Mouse (Mus musculus) embryonic facial prominence, embryonic 15.5 days (tissue): ENCODE measurements around the gene Cacnb4. TPM values are rescaled to one million over a fixed set of nuclear protein-coding genes. Genes with fewer than 3 reads are reported as not detected.

Experiments
- ATAC-seq: fragments of 200-750 bp; cut with Nextera tagmentation; 2 replicates; pipeline ENCODE4 v1.8.0; 2017; ENCODE audit warnings: low read depth, moderate TSS enrichment; ENCODE audit not compliant: insufficient number of reproducible peaks, low FRiP score, low TSS enrichment
- H3K27ac ChIP-seq: fragments of 300-500 bp; sonication (generic); replicated peaks from 2 replicates; pipeline ENCODE4 v1.5.1; 2015; ENCODE audit warnings: mild to moderate bottlenecking, inconsistent platforms
- H3K27me3 ChIP-seq: fragments of 300-500 bp; sonication (generic); 2 replicates; pipeline ENCODE4 v1.6.1; 2015; ENCODE audit warnings: inconsistent platforms
- H3K36me3 ChIP-seq: fragments of 300-500 bp; sonication (generic); 2 replicates; pipeline ENCODE4 v1.6.1; 2015; ENCODE audit warnings: mild to moderate bottlenecking, inconsistent platforms
- H3K4me1 ChIP-seq: fragments of 300-500 bp; sonication (generic); 2 replicates; pipeline ENCODE4 v1.6.1; 2015; ENCODE audit warnings: inconsistent platforms
- H3K4me2 ChIP-seq: fragments of 300-500 bp; sonication (generic); replicated peaks from 2 replicates; pipeline ENCODE4 v1.6.1; 2015; ENCODE audit warnings: mild to moderate bottlenecking, inconsistent platforms
- H3K4me3 ChIP-seq: fragments of 300-500 bp; sonication (generic); replicated peaks from 2 replicates; pipeline ENCODE4 v1.5.1; 2015; ENCODE audit warnings: mild to moderate bottlenecking, inconsistent platforms
- H3K9ac ChIP-seq: fragments of 300-500 bp; sonication (generic); 2 replicates; pipeline ENCODE4 v1.6.1; 2015; ENCODE audit warnings: inconsistent platforms
- H3K9me3 ChIP-seq: fragments of 300-500 bp; sonication (generic); replicated peaks from 2 replicates; pipeline ENCODE4 v1.6.1; 2016; ENCODE audit warnings: inconsistent platforms
- WGBS: fragments of 180-500 bp; shearing (Covaris S2); methylation state at CpG from one replicate; pipeline ENCODE4 v1.1.7; 2015; 5-methylcytosine and 5-hydroxymethylcytosine counted together
- polyA plus RNA-seq: library from polyadenylated mRNA; unstranded; fragments of >200 nt; fragmentation: Nextera tagmentation; extraction: Ambion mirVana; gene quantifications from 2 replicates; pipeline ENCODE4 v1.2.1, GENCODE M21; 2015

Cacnb4 gene
- polyA plus RNA-seq, 1 experiment from 2014 or later, result 2.2 TPM

DNA sequence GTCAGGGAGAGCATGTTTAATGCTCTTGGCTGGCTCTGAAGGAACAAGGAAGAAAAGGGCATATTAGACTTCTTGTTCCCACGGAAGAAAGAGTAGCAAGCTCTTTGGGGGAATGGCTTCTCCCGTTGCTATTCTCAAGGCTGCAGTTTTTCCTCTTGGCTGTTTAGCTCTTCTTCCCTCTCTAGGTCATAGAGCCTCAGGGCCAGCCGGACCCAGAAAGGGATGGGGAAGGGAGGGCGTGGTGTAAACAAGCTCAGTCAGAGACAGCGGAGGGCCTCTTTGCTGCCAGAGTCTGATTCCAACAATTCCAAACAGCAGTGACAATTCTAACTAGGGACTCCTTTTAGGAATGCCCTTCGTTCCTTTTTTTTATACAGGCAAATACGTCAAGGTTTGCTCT lies 290.6 kb downstream of the Cacnb4 start:
- WGBS, result 32% methylated on average over 7 of the region's 7 CpGs
- H3K9me3 ChIP-seq, result no peaks in the 10 kb centered on the region
- no peaks in the 10 kb centered on the region for H3K36me3 ChIP-seq
- no peaks in the 10 kb centered on the region for H3K4me1 ChIP-seq
- no peak overlapping the region for H3K9ac ChIP-seq
- no peak overlapping the region for H3K4me2 ChIP-seq
- no peak for ATAC-seq
- no peaks in the 10 kb centered on the region for H3K27me3 ChIP-seq
- no peak overlapping the region for H3K4me3 ChIP-seq
- no peak overlapping the region for H3K27ac ChIP-seq

DNA sequence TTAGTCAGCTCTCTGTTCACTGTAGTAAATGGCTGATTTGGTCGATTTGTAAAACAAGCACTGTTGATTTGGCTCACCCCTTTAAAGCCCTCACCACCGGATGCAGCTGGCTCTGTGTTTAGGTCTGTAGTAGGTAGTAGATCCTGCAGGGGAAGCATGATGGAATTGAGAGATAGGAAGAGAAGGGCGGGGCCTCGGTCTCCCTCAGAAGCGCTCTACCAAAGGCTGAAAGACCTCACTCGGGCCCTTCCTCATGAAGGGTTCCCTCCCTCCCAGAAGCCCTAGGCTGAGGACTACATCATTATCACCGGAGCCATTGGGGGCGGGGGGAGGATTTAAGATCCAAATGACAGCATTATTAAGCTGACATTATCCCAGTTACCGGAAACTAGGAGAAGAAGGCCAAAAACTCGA lies 297.8 kb downstream of the Cacnb4 start:
- H3K9ac ChIP-seq, result no peak overlapping the region
- ATAC-seq, result no peak
- WGBS, result 65% methylated on average over 10 of the region's 10 CpGs
- no peaks in the 10 kb centered on the region for H3K36me3 ChIP-seq
- no peaks in the 10 kb centered on the region for H3K27me3 ChIP-seq
- no peaks in the 10 kb centered on the region for H3K9me3 ChIP-seq
- no peak overlapping the region for H3K27ac ChIP-seq
- H3K4me3 ChIP-seq, result no peak overlapping the region
- 0 out of 2 replicates have a peak overlapping the region, but pooled peaks have one; percentile 8 for H3K4me2 ChIP-seq
- no peaks in the 10 kb centered on the region for H3K4me1 ChIP-seq

- H3K9me3 ChIP-seq, result no peaks in the 10 kb centered on the region
- H3K4me3 ChIP-seq, result 0 out of 2 replicates have a peak within 1 kb of the TSS, but pooled peaks have one; percentile 12
- H3K27me3 ChIP-seq, result no peaks in the 10 kb centered on the region
- 51% methylated on average over 7 of the region's 7 CpGs for WGBS
- H3K4me1 ChIP-seq, result no peaks in the 10 kb centered on the region
- H3K36me3 ChIP-seq, result no peaks in the 10 kb centered on the region
- peak; percentile 70; the same call in 1 of the 2 replicates for ATAC-seq
- no peak within 1 kb of the TSS for H3K9ac ChIP-seq
- H3K4me2 ChIP-seq, result 0 out of 2 replicates have a peak within 1 kb of the TSS, but pooled peaks have one; percentile 8
- H3K27ac ChIP-seq, result no peak within 1 kb of the TSS
Measured at GRCm38 (mm10) chr2:52378448-52378804, 298.2 kb downstream of the Cacnb4 start, which contains the start of gene Neb. TSS of gene Neb (minus strand) at chr2:52378474.

Other genes with a start within 250 kb of the Cacnb4 start
- 32.3 and 32.8 TPM in 2 replicates for gene Stam2, start 65.5 kb upstream of the Cacnb4 start, polyA plus RNA-seq
- gene Fmnl2, start 181.0 kb upstream of the Cacnb4 start, polyA plus RNA-seq, result 8.1 and 9.2 TPM in 2 replicates